Mouse (Mus musculus): ENCODE results near the gene Ggt7. TPM values are rescaled to one million over a fixed set of nuclear protein-coding genes. Genes with fewer than 3 reads are reported as not detected.

Gene Ggt7
- total RNA-seq, 1 experiment from 2014 or later = not detected

Other genes with a start within 250 kb of the Ggt7 start
- 0.37 and 1.2 TPM in 2 replicates for gene Map1lc3a, start 241.9 kb downstream of the Ggt7 start, total RNA-seq (2017)
- gene Pigu, start 160.8 kb downstream of the Ggt7 start, total RNA-seq (2017) = 36.7 and 37.8 TPM in 2 replicates
- gene Trp53inp2, start 137.2 kb downstream of the Ggt7 start, total RNA-seq (2017) = 1.9 and 2.8 TPM in 2 replicates
- 13.4 and 25.5 TPM in 2 replicates for gene Ncoa6, start 44.3 kb downstream of the Ggt7 start, total RNA-seq (2017)
- 14.9 and 20.4 TPM in 2 replicates for gene Acss2, start 289 bp downstream of the Ggt7 start, total RNA-seq (2017)
- gene Gss, start 74.6 kb upstream of the Ggt7 start, total RNA-seq (2017) = 18.4 and 22.5 TPM in 2 replicates
- 0.05 TPM in 1 of 2 replicates, not detected in the other for gene Myh7b, start 93.0 kb upstream of the Ggt7 start, total RNA-seq (2017)
- 73.5 and 77.3 TPM in 2 replicates for gene Trpc4ap, start 174.1 kb upstream of the Ggt7 start, total RNA-seq (2017)
- 27.8 and 36.5 TPM in 2 replicates for gene Edem2, start 211.2 kb upstream of the Ggt7 start, total RNA-seq (2017)
- gene Gm17581, start 217.6 kb upstream of the Ggt7 start, total RNA-seq (2017) = not detected in 2 replicates
- 0.39 and 3.4 TPM in 2 replicates for gene Procr, start 232.9 kb upstream of the Ggt7 start, total RNA-seq (2017)

All from common myeloid progenitor, adult 5-6 weeks (primary cell).